Comparison of ENCODE assay signal across 10 mouse cellular contexts in the genomic region with DNA sequence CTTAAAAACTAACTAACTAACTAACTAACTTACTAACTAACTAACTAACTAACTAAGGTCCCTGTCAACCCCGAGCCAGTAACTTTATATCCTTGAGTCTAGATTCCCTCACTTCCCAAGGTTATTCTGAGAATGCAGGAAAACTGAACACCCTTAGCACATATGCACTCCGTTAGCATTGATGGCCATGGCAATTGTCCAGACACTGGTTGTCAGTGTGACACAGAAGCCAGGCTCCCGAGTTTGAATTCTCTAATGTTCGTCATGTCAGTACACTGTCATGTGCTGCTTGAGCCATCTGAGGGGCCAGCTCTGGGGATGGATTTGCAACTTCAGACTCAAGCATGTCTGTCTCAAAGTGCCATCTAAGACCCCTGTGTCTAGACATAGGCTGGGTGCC.
"Had no signal": no experiment of that assay in that cellular context is flagged by ENCODE, and none has a peak within 500 bp of the region (broad histone marks: within the 10 kb centered on the region; RNA-seq: fewer than 3 reads in every experiment).

No protein-coding gene starts in this region.

- H3K9ac ChIP-seq: limb, embryonic 15.5 days; liver, embryonic 12.5 days; lung, embryonic 15.5 days; midbrain, embryonic 13.5 days had no signal

- DNase-seq: kidney, adult 9 months; layer of hippocampus, adult 9-11 months; layer of hippocampus, postnatal 36 days; right cerebral cortex, postnatal 14 days; thymus, postnatal 4 days had no signal

- H3K4me1 ChIP-seq: limb, embryonic 15.5 days; liver, embryonic 12.5 days; lung, embryonic 15.5 days; midbrain, embryonic 13.5 days had no signal

- H3K27me3 ChIP-seq: limb, embryonic 15.5 days; liver, embryonic 12.5 days; lung, embryonic 15.5 days; midbrain, embryonic 13.5 days had no signal

- H3K9me3 ChIP-seq: limb, embryonic 15.5 days; liver, embryonic 12.5 days; lung, embryonic 15.5 days; midbrain, embryonic 13.5 days had no signal

- H3K4me2 ChIP-seq: limb, embryonic 15.5 days; liver, embryonic 12.5 days; lung, embryonic 15.5 days; midbrain, embryonic 13.5 days had no signal

- ATAC-seq: liver, embryonic 12.5 days; midbrain, embryonic 13.5 days had no signal

- H3K4me3 ChIP-seq: limb, embryonic 15.5 days; liver, embryonic 12.5 days; lung, embryonic 15.5 days; midbrain, embryonic 13.5 days had no signal

- H3K36me3 ChIP-seq: limb, embryonic 15.5 days; liver, embryonic 12.5 days; lung, embryonic 15.5 days; midbrain, embryonic 13.5 days had no signal

- H3K27ac ChIP-seq: limb, embryonic 15.5 days; liver, embryonic 12.5 days; lung, embryonic 15.5 days; midbrain, embryonic 13.5 days; stomach, postnatal 0 days had no signal
